Mouse (Mus musculus): ENCODE results near the gene Arf1. TPM values are rescaled to one million over a fixed set of nuclear protein-coding genes. Genes with fewer than 3 reads are reported as not detected.

Arf1 gene
- polyA plus RNA-seq, 1 experiment from 2014 or later, result 686 TPM

GRCm38 (mm10) chr11:59163255-59164236 is 64.5 kb downstream of the Arf1 start, which contains the start of gene Iba57:
Gene Iba57 (minus strand): TSS chr11:59163739.
- Histone ChIP-seq H3K9me3 (ENCODE audit: control insufficient read depth, low read length) (no peaks in the 10 kb centered on the region), H3K27ac (ENCODE audit: low read depth, low read length) (peak within 1 kb of the TSS; percentile 100), H3K27me3 (replicated peaks; ENCODE audit: control insufficient read depth, insufficient read depth, low read length) (no peaks in the 10 kb centered on the region), H3K4me1 (ENCODE audit: control insufficient read depth, insufficient read depth, low read depth, low read length) (peaks cover 17% of the 10 kb centered on the region), H3K36me3 (ENCODE audit: control insufficient read depth, insufficient read depth, low read length) (no peaks in the 10 kb centered on the region), H3K4me2 (ENCODE audit: low read length) (peak within 1 kb of the TSS; percentile 87), H3K9ac (ENCODE audit: low read depth, low read length) (peak within 1 kb of the TSS; percentile 98), H3K4me3 (ENCODE audit: low read length) (peak within 1 kb of the TSS; percentile 80)
- ATAC-seq, result peak; percentile 99
- 4% methylated on average over 45 of the region's 68 CpGs for WGBS

- Histone ChIP-seq H3K9me3 (ENCODE audit: control insufficient read depth, low read length) (no peaks in the 10 kb centered on the region), H3K4me1 (ENCODE audit: control insufficient read depth, insufficient read depth, low read depth, low read length) (peaks cover 17% of the 10 kb centered on the region), H3K27me3 (replicated peaks; ENCODE audit: control insufficient read depth, insufficient read depth, low read length) (no peaks in the 10 kb centered on the region), H3K4me3 (ENCODE audit: low read length) (peak overlapping the region; percentile 80), H3K36me3 (ENCODE audit: control insufficient read depth, insufficient read depth, low read length) (peaks cover 8% of the 10 kb centered on the region; the same call in 1 of the 2 replicates), H3K9ac (ENCODE audit: low read depth, low read length) (peak overlapping the region; percentile 59), H3K27ac (ENCODE audit: low read depth, low read length) (peak overlapping the region; percentile 100), H3K4me2 (ENCODE audit: low read length) (peak overlapping the region; percentile 87)
- no peak; the same call in 1 of the 2 replicates for ATAC-seq
- WGBS, result 52% methylated on average over 9 of the region's 9 CpGs
These were observed 65.4 kb downstream of the Arf1 start for GRCm38 (mm10) chr11:59162443-59163254.

Other genes with a start within 250 kb of the Arf1 start
- gene Obscn, start 91.9 kb downstream of the Arf1 start, polyA plus RNA-seq (2015; fragmentation: Nextera tagmentation; extraction: Ambion mirVana), result 0.48 and 0.71 TPM in 2 replicates
- gene Iba57, start 64.5 kb downstream of the Arf1 start, polyA plus RNA-seq (2015; fragmentation: Nextera tagmentation; extraction: Ambion mirVana), result 7.3 and 7.8 TPM in 2 replicates
- gene Gjc2, start 45.1 kb downstream of the Arf1 start, polyA plus RNA-seq (2015; fragmentation: Nextera tagmentation; extraction: Ambion mirVana), result 0.20 and 0.22 TPM in 2 replicates
- gene Guk1, start 36.1 kb downstream of the Arf1 start, polyA plus RNA-seq (2015; fragmentation: Nextera tagmentation; extraction: Ambion mirVana), result 252 and 294 TPM in 2 replicates
- 92.1 and 95.9 TPM in 2 replicates for gene Mrpl55, start 25.8 kb downstream of the Arf1 start, polyA plus RNA-seq (2015; fragmentation: Nextera tagmentation; extraction: Ambion mirVana)
- 26.8 and 27.6 TPM in 2 replicates for gene 2310033P09Rik, start 19.9 kb downstream of the Arf1 start, polyA plus RNA-seq (2015; fragmentation: Nextera tagmentation; extraction: Ambion mirVana)
- 0.45 and 0.77 TPM in 2 replicates for gene Wnt3a, start 62.5 kb upstream of the Arf1 start, polyA plus RNA-seq (2015; fragmentation: Nextera tagmentation; extraction: Ambion mirVana)
- gene Wnt9a, start 78.7 kb upstream of the Arf1 start, polyA plus RNA-seq (2015; fragmentation: Nextera tagmentation; extraction: Ambion mirVana), result 3.1 and 3.5 TPM in 2 replicates
- not detected in 2 replicates for gene Prss38, start 147.4 kb upstream of the Arf1 start, polyA plus RNA-seq (2015; fragmentation: Nextera tagmentation; extraction: Ambion mirVana)
- gene Jmjd4, start 221.8 kb upstream of the Arf1 start, polyA plus RNA-seq (2015; fragmentation: Nextera tagmentation; extraction: Ambion mirVana), result 18.9 and 20.0 TPM in 2 replicates
- gene Snap47, start 222.9 kb upstream of the Arf1 start, polyA plus RNA-seq (2015; fragmentation: Nextera tagmentation; extraction: Ambion mirVana), result 602 and 634 TPM in 2 replicates
- 11.3 and 11.7 TPM in 2 replicates for gene Zfp867, start 244.2 kb upstream of the Arf1 start, polyA plus RNA-seq (2015; fragmentation: Nextera tagmentation; extraction: Ambion mirVana)

All from hindbrain, embryonic 16.5 days (tissue).